Mouse (Mus musculus): Measurements from ENCODE around the gene Zfp879.

The Zfp879 gene

GRCm38 (mm10) chr11:50841023-50841735, at the start of gene Zfp879:
Gene Zfp879, minus strand, starts transcription at chr11:50841552.
- peak; percentile 70 to 88 for DNase-seq (ENCODE audit: low spot score in 2 of 2)

- DNase-seq (ENCODE audit: low spot score in 2 of 2) = peak in 1 of 2 experiments; percentile 16
These were observed 46.2 kb upstream of the Zfp879 start, which contains the start of gene Zfp454 for GRCm38 (mm10) chr11:50887390-50888128. Gene Zfp454, minus strand, starts transcription at chr11:50887651.

GRCm38 (mm10) chr11:50886933-50887293, 45.6 kb upstream of the Zfp879 start:
- DNase-seq (ENCODE audit: low spot score in 2 of 2) = no peak

GRCm38 (mm10) chr11:50886231-50886932, 45.0 kb upstream of the Zfp879 start:
- DNase-seq (ENCODE audit: low spot score in 2 of 2) = no peak

- no peak for DNase-seq (ENCODE audit: low spot score in 2 of 2)
These were observed 42.4 kb upstream of the Zfp879 start for GRCm38 (mm10) chr11:50883756-50884155.

GRCm38 (mm10) chr11:50878641-50879040, 37.3 kb upstream of the Zfp879 start:
- DNase-seq (ENCODE audit: low spot score in 2 of 2) = no peak

- no peak for DNase-seq (ENCODE audit: low spot score in 2 of 2)
These were observed 9.7 kb upstream of the Zfp879 start for GRCm38 (mm10) chr11:50850989-50851601.

- peak in 1 of 2 experiments; percentile 62 for DNase-seq (ENCODE audit: low spot score in 2 of 2)
These were observed 8.9 kb upstream of the Zfp879 start, which contains the start of gene Grm6 for GRCm38 (mm10) chr11:50850177-50850735. Gene Grm6, plus strand, starts transcription at chr11:50850685.

- peak in 1 of 2 experiments; percentile 28 for DNase-seq (ENCODE audit: low spot score in 2 of 2)
These were observed 8.0 kb upstream of the Zfp879 start for GRCm38 (mm10) chr11:50849310-50849709.

- DNase-seq (ENCODE audit: low spot score in 2 of 2) = peak in 1 of 2 experiments; percentile 23
These were observed 7.3 kb upstream of the Zfp879 start for GRCm38 (mm10) chr11:50848520-50849137.

- DNase-seq (ENCODE audit: low spot score in 2 of 2) = no peak
These were observed 5.7 kb upstream of the Zfp879 start for GRCm38 (mm10) chr11:50847047-50847446.

- no peak for DNase-seq (ENCODE audit: low spot score in 2 of 2)
These were observed 4.6 kb upstream of the Zfp879 start for GRCm38 (mm10) chr11:50845951-50846350.

- DNase-seq (ENCODE audit: low spot score in 2 of 2) = no peak
These were observed 5.6 kb downstream of the Zfp879 start for GRCm38 (mm10) chr11:50835727-50836126.

- DNase-seq (ENCODE audit: low spot score in 2 of 2) = peak; percentile 72 to 85
These were observed 14.1 kb downstream of the Zfp879 start, which contains the start of gene Zfp354c for GRCm38 (mm10) chr11:50827010-50827953. Gene Zfp354c, minus strand, starts transcription at chr11:50827724.

- DNase-seq (ENCODE audit: low spot score in 2 of 2) = no peak
These were observed 15.1 kb downstream of the Zfp879 start for GRCm38 (mm10) chr11:50826214-50826613.

- DNase-seq (ENCODE audit: low spot score in 2 of 2) = no peak
These were observed 27.1 kb downstream of the Zfp879 start for GRCm38 (mm10) chr11:50814233-50814632.

GRCm38 (mm10) chr11:50798836-50799235, 42.5 kb downstream of the Zfp879 start:
- DNase-seq (ENCODE audit: low spot score in 2 of 2) = no peak

GRCm38 (mm10) chr11:50797674-50798073, 43.7 kb downstream of the Zfp879 start:
- DNase-seq (ENCODE audit: low spot score in 2 of 2) = no peak
